Mouse (Mus musculus): ENCODE results near the gene Plgrkt. TPM values are rescaled to one million over a fixed set of nuclear protein-coding genes. Genes with fewer than 3 reads are reported as not detected.
"Not testable (repeated sequence)": the region's sequence is repeated elsewhere in the genome, so short reads cannot be mapped to it uniquely, and the experiment has no call there.

Plgrkt gene
- total RNA-seq (2021) = 10 to 100 TPM; 28.1 to 31.8 TPM
- long read RNA-seq, experiment 1, partial matches to known transcripts = 1 of 6 reads
- long read RNA-seq, experiment 1, other reads (novel, unspliced or antisense) = 1 of 6 reads
- long read RNA-seq, experiment 2, transcript Plgrkt-208 (6 exons, 1,020 nt) = major isoform, 22 of 32 reads
- long read RNA-seq, experiment 2, partial matches to known transcripts = 4 of 32 reads
- long read RNA-seq, experiment 2, other reads (novel, unspliced or antisense) = 5 of 32 reads

GRCm38 (mm10) chr19:29366969-29367622 is at the start of gene Plgrkt, which contains the start of gene Cd274:
Plgrkt (minus strand) TSS chr19:29367390.
Cd274 (plus strand) TSS chr19:29367455.
- peak in 1 of 2 experiments; percentile 28 for DNase-seq (ENCODE audit: low spot score in 2 of 2)

DNA sequence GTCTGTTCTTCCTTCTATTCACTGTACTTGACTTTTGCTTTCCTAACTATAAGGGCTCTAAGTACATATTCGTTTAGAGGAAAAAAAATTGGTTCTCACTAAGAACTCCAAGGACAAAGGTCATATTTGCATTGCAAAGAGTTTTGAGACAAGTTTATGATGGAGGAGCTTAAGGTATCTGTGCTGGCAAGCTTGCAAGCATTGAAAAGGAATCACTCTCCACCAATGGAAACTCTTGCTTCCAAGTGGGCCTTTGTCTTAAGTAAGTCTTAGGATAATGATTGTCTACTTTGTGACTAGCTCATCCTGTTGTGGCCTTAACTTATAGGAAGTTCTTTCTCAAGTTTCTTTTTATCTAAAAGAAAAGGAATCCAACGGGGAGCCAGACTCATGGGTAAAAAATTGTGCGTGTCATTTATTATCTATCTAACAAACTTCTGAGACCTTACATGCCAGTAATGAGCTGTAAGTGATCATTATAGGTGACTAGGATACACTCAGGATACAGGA is 49.3 kb upstream of the Plgrkt start:
- no peak for DNase-seq (ENCODE audit: low spot score in 2 of 2)

- DNase-seq (ENCODE audit: low spot score in 2 of 2) = not testable (repeated sequence)
Observed at GRCm38 (mm10) chr19:29414917-29415316, 47.7 kb upstream of the Plgrkt start.

- DNase-seq (ENCODE audit: low spot score in 2 of 2) = no peak
Observed at GRCm38 (mm10) chr19:29414513-29414912, 47.3 kb upstream of the Plgrkt start.

DNA sequence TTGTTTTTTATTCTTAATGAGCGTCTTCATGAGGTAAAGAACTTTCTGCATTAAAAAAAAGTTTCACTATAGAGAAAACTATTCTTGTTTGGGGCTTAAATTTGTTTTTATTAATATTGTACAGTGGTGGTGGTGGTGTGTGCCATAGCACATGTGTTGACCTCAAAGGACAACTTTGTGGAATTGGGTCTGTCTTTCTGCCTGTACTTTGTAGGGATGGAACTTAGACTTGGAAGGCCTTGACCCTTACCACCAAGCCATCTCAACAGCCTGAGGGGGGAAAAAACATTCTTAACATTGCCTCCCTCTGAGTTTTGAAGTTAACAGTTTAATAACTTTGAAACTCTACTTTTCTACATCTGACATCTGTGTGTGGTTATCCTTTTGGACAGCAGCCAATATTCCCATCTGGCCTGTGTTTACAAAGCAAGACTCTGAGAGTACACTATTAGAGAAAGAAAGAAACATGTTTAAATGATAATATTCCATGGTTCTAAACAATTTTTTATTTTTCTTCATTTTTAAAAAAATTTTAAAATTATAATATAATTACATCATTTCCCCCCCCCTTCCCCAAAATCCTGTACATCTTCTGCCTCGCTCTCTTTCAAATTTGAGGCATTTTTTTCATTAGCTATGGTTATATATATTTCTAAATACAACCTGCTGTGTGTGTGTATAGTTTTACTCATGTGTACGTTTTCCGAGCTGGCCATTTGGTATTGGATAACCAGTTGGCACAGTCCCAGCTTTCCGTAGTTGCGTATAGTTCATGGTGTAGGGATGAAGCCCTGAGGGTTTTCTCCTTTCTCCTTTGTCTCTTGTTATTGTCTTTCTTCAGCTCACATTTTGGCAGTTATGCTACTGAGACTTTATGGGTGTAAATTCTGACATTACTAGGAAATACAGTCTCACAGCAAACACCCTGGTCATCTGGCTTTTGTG is 45.6 kb upstream of the Plgrkt start:
- DNase-seq (ENCODE audit: low spot score in 2 of 2) = peak in 1 of 2 experiments; percentile 68

DNA sequence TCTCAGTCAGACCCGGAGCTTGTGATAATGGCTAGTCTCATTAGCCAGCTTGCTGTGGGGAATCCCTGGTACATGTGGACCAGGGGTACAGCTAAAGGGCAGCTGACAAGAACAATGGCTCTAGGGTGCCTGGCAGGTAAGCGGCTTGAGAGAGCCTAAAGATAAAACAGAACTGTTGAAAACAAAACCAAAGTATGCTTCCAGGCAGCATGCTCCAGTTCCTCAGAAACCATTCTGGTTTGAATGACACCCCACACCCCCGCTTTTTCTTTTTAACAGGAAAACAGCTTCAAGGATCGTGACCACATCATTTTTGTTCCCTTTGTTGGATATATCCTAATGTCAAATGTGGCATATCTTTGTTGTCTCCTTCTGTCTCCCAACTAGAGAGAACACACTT is 43.4 kb upstream of the Plgrkt start, which contains the start of gene Pdcd1lg2:
Pdcd1lg2 (plus strand) TSS at position 301 of the 400 bp plus-strand sequence.
- DNase-seq (ENCODE audit: low spot score in 2 of 2) = no peak

- no peak for DNase-seq (ENCODE audit: low spot score in 2 of 2)
Observed at GRCm38 (mm10) chr19:29406042-29407017, 39.1 kb upstream of the Plgrkt start.

GRCm38 (mm10) chr19:29405388-29405787 is 38.2 kb upstream of the Plgrkt start:
- DNase-seq (ENCODE audit: low spot score in 2 of 2) = no peak

- no peak for DNase-seq (ENCODE audit: low spot score in 2 of 2)
Observed at GRCm38 (mm10) chr19:29403251-29403650, 36.1 kb upstream of the Plgrkt start.

DNA sequence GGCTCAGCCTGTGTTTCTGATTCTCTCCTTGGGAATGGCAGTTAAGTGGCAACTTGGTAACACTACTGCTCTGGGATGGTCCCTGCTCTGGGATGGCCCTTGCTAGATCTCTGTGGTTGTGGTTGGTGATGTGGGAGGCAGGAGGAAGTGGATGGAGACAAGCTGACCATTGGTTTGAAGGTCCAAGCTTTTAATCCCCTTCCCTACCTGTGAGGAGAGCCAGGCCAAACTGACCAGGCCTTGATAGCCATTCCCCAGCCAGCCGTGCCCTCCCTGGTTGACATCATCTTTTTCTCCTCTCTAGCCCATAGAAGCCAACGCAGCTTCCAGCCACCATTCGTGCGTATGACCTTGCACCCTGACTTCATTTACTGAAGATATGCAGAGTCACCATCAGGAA is 35.4 kb upstream of the Plgrkt start:
- no peak for DNase-seq (ENCODE audit: low spot score in 2 of 2)

GRCm38 (mm10) chr19:29400466-29400865 is 33.3 kb upstream of the Plgrkt start:
- DNase-seq (ENCODE audit: low spot score in 2 of 2) = no peak

DNA sequence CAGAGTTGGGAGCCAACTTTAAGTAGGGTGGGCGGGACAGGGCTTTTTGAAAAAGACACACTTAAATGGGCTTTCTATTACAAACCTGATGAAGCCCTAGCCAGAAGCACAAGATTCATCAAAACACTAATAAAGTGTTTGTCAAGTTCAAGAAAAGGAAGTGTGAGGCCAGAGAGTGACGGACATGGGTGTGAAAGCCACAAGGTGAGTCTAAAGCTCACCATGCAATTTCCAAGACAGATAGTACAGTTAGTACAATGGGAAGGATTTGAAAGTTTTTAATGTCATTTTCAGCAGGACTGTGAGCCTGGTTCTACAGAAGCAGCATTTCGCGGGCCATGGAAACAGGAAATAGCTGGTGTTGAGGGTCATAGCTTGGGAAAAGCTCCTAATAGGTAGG is 32.6 kb upstream of the Plgrkt start:
- DNase-seq (ENCODE audit: low spot score in 2 of 2) = no peak

GRCm38 (mm10) chr19:29396353-29396752 is 29.2 kb upstream of the Plgrkt start:
- no peak for DNase-seq (ENCODE audit: low spot score in 2 of 2)

DNA sequence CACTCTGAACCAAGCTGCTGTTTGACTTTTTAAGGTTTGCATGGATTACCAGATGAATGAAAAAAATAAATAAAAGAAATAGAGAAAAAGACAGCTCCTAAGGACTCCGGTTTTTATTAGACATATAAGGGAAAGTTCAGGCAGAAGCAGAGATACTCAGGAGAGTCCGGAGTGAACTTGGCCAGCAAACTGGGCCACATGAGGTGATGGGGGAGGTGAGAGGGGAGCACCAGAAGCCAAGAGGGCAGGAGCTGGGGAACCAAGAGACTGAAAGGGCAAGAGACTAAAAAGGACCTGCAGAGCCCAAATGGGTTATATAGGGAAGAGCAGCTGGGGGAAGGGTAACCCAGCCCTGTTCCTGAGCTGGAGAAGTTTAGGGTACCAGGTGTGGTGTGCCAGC is 27.5 kb upstream of the Plgrkt start:
- no peak for DNase-seq (ENCODE audit: low spot score in 2 of 2)

- no peak for DNase-seq (ENCODE audit: low spot score in 2 of 2)
Observed at GRCm38 (mm10) chr19:29393333-29393732, 26.1 kb upstream of the Plgrkt start.

GRCm38 (mm10) chr19:29391279-29391678 is 24.1 kb upstream of the Plgrkt start:
- no peak for DNase-seq (ENCODE audit: low spot score in 2 of 2)

DNA sequence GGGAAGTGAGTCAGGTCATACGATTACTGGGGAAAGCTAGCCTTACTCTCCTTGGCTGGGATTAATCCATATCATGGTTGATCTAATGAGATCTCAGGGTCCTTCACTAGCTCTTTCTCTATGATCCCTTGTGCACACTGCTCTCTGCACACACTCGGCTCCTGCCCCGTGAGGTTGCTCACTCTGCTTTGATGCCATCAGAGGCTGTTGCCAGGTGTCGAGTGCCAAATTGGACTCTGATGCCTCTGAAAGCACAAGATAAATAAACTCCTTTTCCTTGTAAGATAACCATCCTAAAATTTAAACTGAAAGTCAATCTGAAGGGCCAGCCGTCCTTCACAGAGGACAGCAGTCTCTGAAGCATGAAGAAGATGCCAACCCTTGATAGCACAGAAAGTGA is 23.3 kb upstream of the Plgrkt start:
- DNase-seq (ENCODE audit: low spot score in 2 of 2) = no peak

GRCm38 (mm10) chr19:29388818-29389217 is 21.6 kb upstream of the Plgrkt start:
- no peak for DNase-seq (ENCODE audit: low spot score in 2 of 2)

DNA sequence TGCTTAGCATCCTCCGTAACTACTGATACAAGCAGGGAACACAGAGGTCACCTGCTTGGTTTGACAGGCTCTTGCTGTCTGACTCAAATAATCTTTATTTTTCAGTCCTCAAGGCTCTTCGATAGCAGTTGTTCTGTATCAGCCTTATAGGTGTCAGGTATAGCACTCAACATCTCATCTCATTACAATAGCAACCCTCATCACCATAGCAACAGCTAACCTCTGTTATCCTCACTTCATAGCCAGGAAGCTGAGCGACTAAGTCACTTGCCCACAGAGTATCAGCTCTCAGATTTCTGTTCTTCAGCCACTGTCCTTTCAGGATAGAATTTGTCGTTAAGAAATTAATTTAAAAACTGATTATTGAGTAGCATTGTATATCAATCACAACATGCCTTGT is 18.6 kb upstream of the Plgrkt start:
- DNase-seq (ENCODE audit: low spot score in 2 of 2) = no peak

DNA sequence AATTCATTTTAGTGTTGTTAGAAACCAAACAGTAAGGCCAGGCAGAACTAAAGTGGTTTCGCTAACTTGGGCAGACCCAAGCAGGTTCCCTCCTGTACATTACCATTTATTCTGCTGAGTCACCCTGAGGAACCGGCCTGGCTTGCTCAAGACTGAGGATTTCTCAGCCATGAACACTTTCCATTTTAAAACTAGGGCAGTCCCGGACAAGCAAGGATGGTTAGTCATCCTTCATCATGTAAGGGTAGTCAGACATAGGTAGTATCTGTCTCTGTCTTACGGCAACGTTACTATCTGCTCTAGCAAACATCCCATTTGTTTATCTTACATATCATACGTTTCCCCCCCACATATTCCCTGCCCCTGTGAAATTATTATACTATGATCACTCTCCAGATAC is 17.8 kb upstream of the Plgrkt start:
- no peak for DNase-seq (ENCODE audit: low spot score in 2 of 2)
